Mouse (Mus musculus) embryo, embryonic 10 days (tissue): ENCODE measurements around the gene Gm13283.
A peak's percentile ranks its signal among the peaks of the same experiment; 100 is the strongest.
"Not testable (repeated sequence)": the region's sequence is repeated elsewhere in the genome, so short reads cannot be mapped to it uniquely, and the experiment has no call there.

Source experiments
- DNase-seq: peaks from one replicate; pipeline ENCODE4 v3.0.0-alpha.2; 2015; ENCODE audit warnings: low spot score

Gm13283 gene

DNA sequence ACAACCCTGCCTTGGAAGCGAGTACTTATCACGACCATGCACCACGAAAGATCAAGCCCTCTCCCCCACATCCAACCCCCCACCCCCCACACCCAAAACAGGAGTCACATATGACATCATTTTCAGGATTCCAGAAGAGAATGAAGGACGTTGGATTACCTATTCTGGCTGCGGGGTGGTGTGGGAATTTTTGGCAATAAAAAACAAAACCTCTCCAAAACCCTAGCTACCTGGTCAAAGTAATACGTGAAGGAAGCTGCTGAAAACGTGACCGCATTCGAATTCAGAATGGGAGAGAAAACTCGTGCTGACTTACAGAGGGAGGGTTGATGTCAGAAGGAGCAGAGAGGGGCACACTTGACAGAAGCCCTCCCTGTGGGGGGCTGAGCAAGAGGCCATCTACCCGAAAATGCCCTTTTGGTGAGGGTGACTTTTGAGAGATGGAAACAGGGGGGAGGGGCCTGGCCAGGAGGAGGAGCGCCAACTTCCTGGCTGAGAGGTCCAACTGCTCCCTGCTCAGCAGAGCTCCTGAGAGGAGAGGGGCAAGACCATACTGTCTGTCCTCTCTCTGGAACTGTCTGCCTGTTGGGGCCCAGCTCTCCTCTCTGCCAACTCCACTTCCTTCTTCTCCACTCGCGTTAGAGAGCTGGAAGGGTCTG is at the start of gene Gm13283:
Gm13283 (plus strand) TSS at position 510 of the 659 bp plus-strand sequence.
- not testable (repeated sequence) for DNase-seq

DNA sequence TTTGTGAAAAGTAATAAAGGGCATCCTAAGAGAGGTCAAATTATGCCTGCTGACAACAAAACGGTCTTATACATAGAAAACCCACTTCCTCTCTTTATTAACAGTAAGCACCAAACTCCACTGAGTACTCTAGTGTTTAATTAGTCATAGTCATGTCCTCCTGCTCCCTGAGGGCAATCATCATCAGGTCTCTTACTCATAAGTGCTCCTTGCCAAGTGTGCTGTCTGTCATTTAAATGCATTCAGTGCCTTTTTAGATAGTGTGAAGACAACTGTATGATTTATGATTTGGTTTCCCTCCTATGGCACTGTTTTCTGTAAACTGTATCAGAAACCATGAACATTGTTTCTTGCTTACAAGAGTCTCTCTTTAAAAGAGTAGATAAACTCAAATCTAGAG is 45.6 kb upstream of the Gm13283 start:
- DNase-seq, result no peak

DNA sequence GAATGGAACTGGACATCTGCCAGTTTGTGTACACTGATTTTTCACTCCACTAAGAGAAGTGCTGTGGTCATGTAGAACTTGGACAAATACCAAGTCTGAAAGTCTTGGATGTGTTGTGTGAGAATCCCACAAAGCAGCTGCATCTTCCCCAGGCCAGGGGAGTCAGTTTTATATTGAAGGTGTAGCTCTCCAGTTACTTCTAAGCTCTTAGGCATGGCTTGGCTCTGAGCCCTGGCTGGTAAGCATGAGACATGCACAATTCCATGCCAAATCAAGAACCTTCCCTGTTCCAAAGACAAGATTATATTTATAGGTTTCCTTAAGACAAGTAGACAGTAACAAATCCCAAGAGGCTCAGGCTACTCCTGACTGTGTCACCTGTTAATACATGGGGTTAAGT is 44.9 kb upstream of the Gm13283 start:
- DNase-seq, result no peak

DNA sequence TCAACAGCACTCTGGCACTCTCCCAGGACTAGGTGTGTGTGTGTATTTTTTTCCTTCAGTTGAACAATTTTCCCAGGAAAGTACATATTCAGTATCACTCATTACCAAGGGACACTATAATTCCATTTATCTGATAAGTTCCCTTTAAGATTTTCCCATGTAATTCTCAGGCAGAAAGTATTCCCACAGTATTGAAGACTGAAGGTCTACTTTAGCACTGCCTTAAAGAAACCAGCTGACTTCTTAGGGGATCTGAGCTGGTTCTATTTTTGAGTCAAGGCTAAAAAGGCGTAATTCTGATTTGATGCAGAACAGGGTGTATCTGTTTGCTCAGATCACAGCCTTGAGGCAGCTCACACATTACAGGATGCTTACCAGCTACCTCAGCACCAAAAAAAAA is 41.2 kb upstream of the Gm13283 start:
- DNase-seq, result no peak

DNA sequence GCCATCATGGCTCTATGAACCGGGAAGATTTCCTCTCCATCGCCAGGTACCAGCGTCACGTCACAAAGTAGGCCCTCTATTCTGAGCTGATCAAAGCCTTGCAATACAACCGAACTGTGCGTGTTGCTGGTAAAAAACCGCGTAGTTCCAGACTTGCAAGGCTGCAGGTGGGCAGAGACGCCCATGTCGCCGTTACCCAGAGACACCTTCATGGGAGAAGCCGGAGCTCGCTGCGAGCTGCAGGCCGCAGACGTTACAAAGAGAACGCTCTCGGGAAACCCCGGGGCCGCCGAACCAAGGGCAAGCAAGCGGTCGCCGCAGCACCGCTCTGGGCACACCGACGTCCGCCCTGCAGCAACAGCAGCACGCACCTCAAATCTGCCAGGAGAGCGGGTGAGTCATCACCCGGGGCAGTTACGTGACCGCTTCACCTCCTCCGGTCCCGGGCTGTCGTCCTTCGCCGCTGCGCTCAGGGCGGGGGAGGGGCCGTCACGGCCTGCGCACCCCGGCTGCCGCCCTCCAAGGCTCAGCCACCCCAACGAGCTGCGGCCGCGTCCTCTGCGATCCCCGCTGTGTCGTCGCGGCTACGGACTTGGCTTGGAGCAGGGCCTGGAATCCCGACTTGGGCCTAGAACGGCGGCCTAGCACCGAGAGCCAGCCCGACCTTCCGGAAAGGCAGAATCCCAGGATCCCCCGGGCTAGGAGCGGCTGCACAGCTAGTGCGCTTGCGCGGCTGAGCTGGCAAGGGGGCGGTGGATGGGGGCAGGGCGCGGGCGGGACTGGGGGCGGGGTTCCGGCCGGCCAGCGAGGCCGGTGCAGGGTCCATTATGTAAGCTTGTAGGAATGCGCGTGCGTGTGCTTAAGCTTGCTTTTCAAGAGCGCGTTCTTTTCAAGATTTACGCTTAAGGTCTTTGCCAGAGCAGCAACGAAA is 37.9 kb upstream of the Gm13283 start, which contains the start of the genes Gm26566 and Klhl9:
Gm26566 (plus strand) TSS at position 15 of the 931 bp plus-strand sequence.
Klhl9 (minus strand) TSS at position 675 of the 931 bp plus-strand sequence.
- peak; percentile 98 for DNase-seq

DNA sequence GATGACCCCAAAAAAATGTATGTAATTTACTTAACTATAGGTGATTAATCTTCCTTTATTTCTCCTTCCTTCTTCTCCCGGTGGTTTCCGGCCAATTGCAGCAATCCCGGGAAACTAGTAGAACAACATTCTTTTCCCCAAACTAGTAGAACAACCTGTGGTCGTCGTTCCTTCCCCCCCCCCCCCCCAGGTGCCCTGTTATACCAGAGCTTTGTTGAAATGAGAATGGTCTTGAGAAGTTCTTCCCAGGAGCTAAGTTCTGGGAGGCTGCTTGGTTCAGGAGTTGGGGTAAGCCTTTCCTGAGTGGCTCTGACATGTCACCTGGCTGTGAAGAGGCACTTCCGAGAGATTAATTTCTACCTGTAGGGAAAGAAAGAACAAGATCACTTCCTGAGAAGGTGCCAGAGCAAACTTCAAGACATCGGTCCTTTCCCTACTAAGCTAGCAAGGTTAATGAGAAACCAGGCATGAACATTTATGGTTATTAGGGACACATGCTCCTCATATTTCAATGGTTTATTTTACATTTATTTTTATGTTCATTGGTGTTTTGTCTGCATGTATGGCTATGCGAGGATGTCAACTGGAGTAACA is 36.3 kb upstream of the Gm13283 start:
- DNase-seq, result no peak

DNA sequence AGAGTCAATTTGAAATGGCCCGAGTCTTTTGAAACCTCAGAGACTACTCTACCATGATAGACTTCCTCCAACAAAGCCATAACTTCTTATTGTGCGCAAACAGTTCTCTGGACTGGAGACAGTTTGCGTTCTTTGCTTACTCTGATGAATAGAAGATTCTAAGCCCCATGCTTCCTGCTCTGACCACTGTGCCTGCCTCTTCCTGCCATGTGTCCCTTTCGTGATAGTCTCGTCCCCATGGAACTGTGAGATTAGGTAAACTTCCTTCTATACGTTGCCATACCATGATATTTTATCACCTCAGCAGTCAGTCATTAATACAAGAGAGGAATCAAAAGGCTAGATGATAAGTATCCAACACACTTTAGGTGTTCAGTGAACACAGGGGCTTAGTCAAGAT is 33.2 kb upstream of the Gm13283 start:
- no peak for DNase-seq

DNA sequence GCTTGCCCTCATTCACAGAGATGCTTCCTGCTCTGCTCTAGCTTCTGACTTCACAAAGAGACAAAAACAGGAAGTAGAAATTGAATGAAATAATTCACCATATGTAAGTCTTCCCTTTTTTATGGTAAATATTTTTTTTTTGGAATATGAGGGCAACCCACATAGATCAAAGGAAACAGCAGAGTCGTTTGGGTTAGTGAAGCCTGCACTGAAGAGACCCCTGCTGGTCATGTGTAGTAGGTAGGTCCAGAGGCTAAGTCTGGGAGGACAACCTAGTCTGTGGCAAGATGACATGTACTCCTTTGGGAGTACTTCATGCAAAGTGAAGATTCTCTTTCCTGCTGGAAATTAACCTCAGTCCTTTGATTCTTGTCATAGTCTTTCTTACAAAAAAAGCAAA is 32.6 kb upstream of the Gm13283 start:
- DNase-seq, result peak; percentile 62

DNA sequence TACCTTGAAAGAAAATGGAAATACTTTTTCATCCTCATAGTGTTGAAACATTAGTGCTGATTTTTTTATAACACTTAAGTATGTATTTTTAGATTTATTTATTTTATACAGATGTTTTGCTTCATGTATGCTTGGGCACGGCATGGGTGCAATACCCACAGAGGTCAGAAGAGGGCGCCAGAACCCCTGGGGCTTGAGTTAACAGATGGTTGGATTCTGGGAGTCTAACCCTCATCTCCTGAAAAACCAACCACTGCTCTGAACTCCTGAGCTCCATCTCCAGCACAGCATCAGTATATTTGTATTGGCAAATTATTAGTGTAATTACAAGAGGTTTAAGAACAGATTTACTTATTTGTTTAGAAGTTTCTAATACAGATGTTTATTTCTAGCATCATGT is 21.4 kb upstream of the Gm13283 start:
- peak; percentile 77 for DNase-seq

DNA sequence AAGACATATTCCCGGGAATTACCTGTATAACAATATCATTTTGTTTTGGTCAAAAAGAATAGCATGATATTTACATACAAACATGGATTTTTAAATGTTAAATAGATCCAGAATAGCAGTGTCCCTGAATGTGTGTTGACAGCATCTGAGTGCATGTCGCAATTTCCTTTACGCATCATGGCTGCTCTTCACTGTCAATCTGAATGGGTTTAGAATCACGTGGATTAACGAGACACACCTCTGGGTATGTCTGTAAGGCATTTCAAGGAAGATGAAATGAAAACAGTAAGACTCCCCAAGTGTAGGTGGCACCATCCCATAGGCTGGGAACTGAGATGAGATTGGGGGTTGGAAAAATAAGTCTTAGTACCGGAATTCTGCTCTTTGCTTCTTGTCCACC is 20.9 kb upstream of the Gm13283 start:
- DNase-seq, result no peak

DNA sequence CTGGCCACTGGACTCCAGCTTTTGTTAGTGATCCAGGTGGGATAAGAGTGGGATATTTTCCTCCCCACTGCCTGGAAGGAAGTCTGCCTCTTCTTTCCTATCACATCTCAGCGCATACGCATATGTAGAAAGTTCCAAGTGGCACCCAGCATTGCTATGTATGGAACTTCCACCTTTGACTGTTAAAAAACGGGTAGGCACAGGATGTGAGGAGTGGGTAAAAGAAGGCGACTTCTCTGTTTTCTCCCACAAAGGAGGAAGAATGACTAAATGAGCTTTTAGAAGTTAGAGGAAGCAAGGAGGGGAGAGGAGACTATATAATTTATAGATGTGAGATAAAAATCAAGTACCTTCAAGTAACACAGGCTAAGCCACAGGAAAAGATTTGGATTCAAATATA is 18.5 kb upstream of the Gm13283 start:
- no peak for DNase-seq

DNA sequence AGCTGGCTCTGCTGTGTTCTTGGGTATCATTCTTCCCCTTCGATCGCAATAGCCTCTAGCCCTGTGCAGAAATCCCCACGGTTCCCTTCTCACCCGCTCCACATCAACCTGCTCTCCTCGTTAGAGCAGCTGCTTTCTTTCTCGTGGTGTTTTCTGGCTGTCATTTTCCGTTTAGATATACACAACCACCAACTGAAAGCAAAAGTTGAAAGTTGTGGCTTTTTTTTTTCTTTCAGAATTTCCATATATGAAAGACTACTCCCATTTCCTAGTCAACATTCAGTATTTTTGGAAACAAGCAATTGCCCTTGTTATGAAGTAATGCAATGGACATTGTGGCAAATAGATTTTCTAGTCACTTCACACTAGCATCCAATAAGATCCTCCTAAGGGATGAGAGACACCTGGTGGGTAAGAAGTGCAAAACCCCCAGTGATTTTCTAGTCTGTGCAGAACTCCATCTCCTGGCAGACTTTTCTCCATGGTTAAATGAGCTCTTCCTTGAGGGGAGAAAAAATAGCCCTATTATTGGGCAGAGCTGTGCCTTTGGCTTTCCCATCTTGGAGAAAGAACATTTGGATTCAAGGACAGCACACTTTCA is 17.0 kb upstream of the Gm13283 start:
- DNase-seq, result no peak

DNA sequence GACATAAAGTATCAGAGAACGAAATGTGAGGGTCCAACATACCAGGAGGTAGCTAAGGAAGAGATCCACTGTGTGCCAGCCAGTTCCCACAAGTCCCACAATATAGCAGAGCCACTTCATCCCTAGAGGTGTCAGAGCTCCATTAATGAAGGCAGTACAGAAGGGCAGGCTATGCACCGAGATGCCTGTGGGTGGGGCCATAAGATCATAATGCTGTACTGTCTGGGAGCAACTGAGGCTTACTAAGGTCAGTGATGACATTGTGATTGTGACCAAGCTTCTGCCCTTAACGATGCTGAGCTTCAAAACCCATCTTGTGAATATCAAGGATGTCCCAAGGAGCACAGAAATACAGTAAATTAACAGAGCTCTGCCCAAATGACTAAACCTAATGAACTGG is 15.7 kb upstream of the Gm13283 start:
- DNase-seq, result no peak

DNA sequence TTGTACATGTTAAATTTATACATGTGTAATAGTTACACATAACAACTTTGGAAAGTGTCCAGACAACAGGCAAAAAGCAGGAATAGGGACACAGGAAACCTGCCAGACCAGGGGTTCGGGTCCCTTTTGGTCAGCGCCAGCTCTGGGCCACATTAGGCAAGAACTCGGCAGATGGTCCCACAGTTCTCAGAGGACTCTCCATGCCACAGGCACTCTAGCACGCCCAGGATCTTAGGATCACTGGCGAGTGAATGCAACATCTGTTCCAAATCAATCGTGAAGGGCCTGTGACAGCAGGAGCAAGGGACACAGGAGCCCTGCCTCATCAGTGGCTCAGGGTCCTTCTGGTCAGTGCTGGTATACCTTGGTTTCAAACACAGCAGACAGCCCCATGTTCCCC is 10.0 kb upstream of the Gm13283 start:
- DNase-seq, result peak; percentile 41

DNA sequence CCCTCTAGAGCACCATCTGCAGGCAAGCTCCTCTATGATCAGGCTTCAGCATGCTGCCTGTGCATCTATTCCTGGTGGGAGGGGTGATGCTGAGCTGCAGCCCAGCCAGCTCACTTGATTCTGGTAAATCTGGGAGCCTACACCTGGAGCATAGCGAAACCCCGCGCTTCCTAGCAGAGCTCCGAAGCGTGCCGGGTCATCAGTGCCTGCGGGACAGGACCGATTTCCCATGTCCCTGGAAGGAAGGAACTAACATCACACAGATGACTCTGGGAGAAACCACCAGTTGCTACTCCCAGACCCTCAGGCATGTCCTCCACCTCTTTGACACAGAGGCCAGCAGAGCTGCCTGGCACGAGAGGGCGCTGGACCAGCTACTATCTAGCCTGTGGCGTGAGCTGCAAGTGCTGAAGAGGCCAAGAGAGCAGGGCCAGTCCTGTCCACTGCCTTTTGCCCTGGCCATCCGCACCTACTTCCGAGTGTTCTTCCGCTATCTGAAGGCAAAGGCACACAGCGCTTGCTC is 5.0 kb upstream of the Gm13283 start, which contains the start of gene Gm13271:
Gm13271 (plus strand) TSS at position 51 of the 523 bp plus-strand sequence.
- DNase-seq, result not testable (repeated sequence)

GRCm38 (mm10) chr4:88756581-88757513 is 3.1 kb upstream of the Gm13283 start:
- DNase-seq, result not testable (repeated sequence)

- peak; percentile 89 for DNase-seq
Observed at GRCm38 (mm10) chr4:88757628-88758031, 2.3 kb upstream of the Gm13283 start.

GRCm38 (mm10) chr4:88758751-88759150 is 1.2 kb upstream of the Gm13283 start:
- DNase-seq, result not testable (repeated sequence)

DNA sequence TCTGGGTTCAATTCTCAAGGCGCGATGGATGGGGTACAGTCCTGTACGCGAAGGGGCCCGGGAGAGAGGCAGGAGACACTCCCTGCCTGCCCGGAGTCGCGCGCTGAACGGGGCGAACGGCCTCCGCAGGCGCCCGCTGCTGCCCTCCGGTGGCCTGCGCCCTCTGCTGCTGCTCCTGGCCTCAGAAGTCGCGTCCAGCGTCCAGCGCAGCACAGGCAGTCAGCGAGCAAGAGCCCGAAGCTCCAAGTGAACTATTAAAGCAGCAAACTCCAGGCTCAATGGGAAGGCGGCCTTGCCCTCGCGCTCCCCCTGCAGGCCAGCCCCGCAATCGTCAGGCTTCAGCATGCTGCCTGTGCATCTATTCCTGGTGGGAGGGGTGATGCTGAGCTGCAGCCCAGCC is 512 bp downstream of the Gm13283 start:
- peak; percentile 87 for DNase-seq

GRCm38 (mm10) chr4:88761776-88762175 is 1.9 kb downstream of the Gm13283 start:
- not testable (repeated sequence) for DNase-seq

GRCm38 (mm10) chr4:88762341-88762740 is 2.4 kb downstream of the Gm13283 start:
- DNase-seq, result not testable (repeated sequence)
